Mouse (Mus musculus) heart, embryonic 14.5 days (tissue): Measurements from ENCODE around the gene Spib. TPM values are rescaled to one million over a fixed set of nuclear protein-coding genes. Genes with fewer than 3 reads are reported as not detected.

ENCODE experiments used
- ATAC-seq: fragments of 200-750 bp; cut with Nextera tagmentation; 2 replicates; pipeline ENCODE4 v1.8.0; 2017; ENCODE audit warnings: low read depth, moderate TSS enrichment; ENCODE audit not compliant: insufficient number of reproducible peaks, insufficient read depth, low FRiP score
- H3K27ac ChIP-seq, 2 experiments: fragments of 200-500 bp in 1 of 2; fragments of 300-500 bp in 1 of 2; sonication (generic) in 1 of 2; replicated peaks in 1 of 2; 2 replicates each; pipeline ENCODE4 v1.5.1; 2012 to 2014; ENCODE audit warnings: low read depth in 2 of 2, low read length in 2 of 2, control low read depth in 1 of 2, mild to moderate bottlenecking in 1 of 2, mixed read lengths in 1 of 2; ENCODE audit not compliant: control insufficient read depth in 1 of 2, insufficient read depth in 1 of 2
- H3K27me3 ChIP-seq: fragments of 300-500 bp; sonication (generic); 2 replicates; pipeline ENCODE4 v1.6.1; 2014; ENCODE audit warnings: mild to moderate bottlenecking, low read length, control low read depth; ENCODE audit not compliant: control insufficient read depth, insufficient read depth
- H3K36me3 ChIP-seq: fragments of 300-500 bp; sonication (generic); 2 replicates; pipeline ENCODE4 v1.6.1; 2014; ENCODE audit warnings: mild to moderate bottlenecking, control low read depth, low read length, mixed read lengths; ENCODE audit not compliant: control insufficient read depth, insufficient read depth
- H3K4me1 ChIP-seq, 2 experiments: fragments of 200-500 bp in 1 of 2; fragments of 300-500 bp in 1 of 2; sonication (generic) in 1 of 2; 2 replicates each; pipeline ENCODE4 v1.6.1; 2012 to 2014; ENCODE audit warnings: low read length in 2 of 2, control low read depth in 1 of 2, mixed read lengths in 1 of 2; ENCODE audit not compliant: control insufficient read depth in 2 of 2, insufficient read depth in 2 of 2
- H3K4me2 ChIP-seq: fragments of 300-500 bp; sonication (generic); 2 replicates; pipeline ENCODE4 v1.6.1; 2014; ENCODE audit warnings: mild to moderate bottlenecking, low read length
- H3K4me3 ChIP-seq, 2 experiments: fragments of 200-500 bp in 1 of 2; fragments of 300-500 bp in 1 of 2; sonication (generic) in 1 of 2; 2 replicates each; pipeline ENCODE4 v1.5.1; 2012 to 2014; ENCODE audit warnings: low read length in 2 of 2, mild to moderate bottlenecking in 2 of 2, control low read depth in 1 of 2, low read depth in 1 of 2, moderate library complexity in 1 of 2; ENCODE audit not compliant: control insufficient read depth in 1 of 2, insufficient read depth in 1 of 2
- H3K9ac ChIP-seq: fragments of 300-500 bp; sonication (generic); 2 replicates; pipeline ENCODE4 v1.6.1; 2014; ENCODE audit warnings: mild to moderate bottlenecking, low read length
- H3K9me3 ChIP-seq: fragments of 300-500 bp; sonication (generic); 2 replicates; pipeline ENCODE4 v1.6.1; 2016; ENCODE audit warnings: low read length, control low read depth; ENCODE audit not compliant: control insufficient read depth
- WGBS: fragments of 180-500 bp; shearing (Covaris S2); extraction: QIAGEN DNeasy Blood & Tissue Kit; methylation state at CpG from one replicate; pipeline ENCODE4 v1.1.7; 2014; 5-methylcytosine and 5-hydroxymethylcytosine counted together
- polyA plus RNA-seq: library from polyadenylated mRNA; unstranded; fragments of >200 nt; fragmentation: Nextera tagmentation; extraction: Ambion mirVana; gene quantifications from 2 replicates; pipeline ENCODE4 v1.2.1, GENCODE M21; 2014

Gene Spib
- polyA plus RNA-seq, 1 experiment from 2014 or later: not detected

GRCm38 (mm10) chr7:44523056-44523455, 8.8 kb downstream of the Spib start:
- no peak overlapping the region for H3K4me2 ChIP-seq
- 69% methylated on average over 2 of the region's 2 CpGs for WGBS

DNA sequence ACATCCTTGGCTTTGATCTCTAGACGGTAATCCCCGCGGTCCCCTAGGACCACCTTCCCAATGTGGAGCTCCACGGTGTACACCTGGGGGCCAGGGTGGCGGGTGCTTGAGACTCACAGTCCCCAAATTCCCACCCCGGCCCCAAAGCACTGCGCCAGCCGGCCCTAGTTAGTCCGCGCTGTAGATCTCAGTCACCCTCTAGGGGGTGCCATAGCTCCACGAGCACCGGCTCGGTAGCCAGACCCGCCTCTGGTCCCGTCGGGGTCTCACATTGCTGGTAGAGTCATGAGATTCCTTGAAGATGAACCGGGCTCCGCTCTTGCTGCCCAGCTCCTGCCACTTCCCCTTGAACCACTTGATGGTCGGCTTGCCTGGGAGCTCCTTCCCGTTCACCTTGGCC, 10.2 kb downstream of the Spib start:
- H3K9me3 ChIP-seq: no peaks in the 10 kb centered on the region
- no peak overlapping the region for H3K4me3 ChIP-seq
- peaks cover 56% of the 10 kb centered on the region for H3K27me3 ChIP-seq
- no peak; the same call in 1 of the 2 replicates for ATAC-seq
- H3K27ac ChIP-seq: no peak overlapping the region
- H3K36me3 ChIP-seq: no peaks in the 10 kb centered on the region
- peak overlapping the region; percentile 27; the same call in 1 of the 2 replicates for H3K9ac ChIP-seq
- WGBS: 2% methylated on average over 20 of the region's 20 CpGs
- H3K4me2 ChIP-seq: peak overlapping the region; percentile 34; the same call in 1 of the 2 replicates
- peaks cover 13 to 14% of the 10 kb centered on the region in 2 experiments for H3K4me1 ChIP-seq

More at GRCm38 (mm10) chr7:44523056-44523455, 8.8 kb downstream of the Spib start:
- Histone ChIP-seq H3K9ac (no peak overlapping the region), H3K9me3 (no peaks in the 10 kb centered on the region), H3K27ac (no peak overlapping the region), H3K4me3 (no peak overlapping the region), H3K27me3 (peaks cover 50% of the 10 kb centered on the region), H3K4me1 (peaks cover 15 to 17% of the 10 kb centered on the region in 2 experiments), H3K36me3 (no peaks in the 10 kb centered on the region)
- ATAC-seq: no peak

DNA sequence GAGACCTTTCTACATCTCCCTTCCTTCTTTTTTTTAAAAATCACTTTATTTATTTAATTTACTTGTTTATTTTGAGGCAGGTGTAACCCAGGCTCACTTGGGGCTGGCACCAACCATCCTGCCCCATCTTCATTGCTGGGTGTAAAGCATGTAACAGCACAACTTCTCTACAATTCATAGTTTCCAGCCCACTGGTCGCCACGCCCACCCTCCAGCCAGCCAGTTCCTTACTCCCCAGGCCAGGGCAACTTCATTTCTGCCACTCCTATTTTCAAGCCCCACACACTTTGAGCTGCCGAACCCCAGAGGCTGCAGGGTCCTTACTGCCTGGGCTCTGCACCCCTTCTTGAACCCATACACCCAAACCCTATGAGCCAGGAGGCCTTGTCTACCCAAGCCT, 10.9 kb downstream of the Spib start:
- ATAC-seq: no peak
- Histone ChIP-seq H3K27me3 (peaks cover 51% of the 10 kb centered on the region), H3K9me3 (no peaks in the 10 kb centered on the region), H3K36me3 (no peaks in the 10 kb centered on the region), H3K4me1 (peaks cover 13 to 14% of the 10 kb centered on the region in 2 experiments), H3K4me3 (no peak overlapping the region), H3K27ac (no peak overlapping the region), H3K9ac (no peak overlapping the region), H3K4me2 (no peak overlapping the region)
- 72% methylated on average over 3 of the region's 3 CpGs for WGBS

DNA sequence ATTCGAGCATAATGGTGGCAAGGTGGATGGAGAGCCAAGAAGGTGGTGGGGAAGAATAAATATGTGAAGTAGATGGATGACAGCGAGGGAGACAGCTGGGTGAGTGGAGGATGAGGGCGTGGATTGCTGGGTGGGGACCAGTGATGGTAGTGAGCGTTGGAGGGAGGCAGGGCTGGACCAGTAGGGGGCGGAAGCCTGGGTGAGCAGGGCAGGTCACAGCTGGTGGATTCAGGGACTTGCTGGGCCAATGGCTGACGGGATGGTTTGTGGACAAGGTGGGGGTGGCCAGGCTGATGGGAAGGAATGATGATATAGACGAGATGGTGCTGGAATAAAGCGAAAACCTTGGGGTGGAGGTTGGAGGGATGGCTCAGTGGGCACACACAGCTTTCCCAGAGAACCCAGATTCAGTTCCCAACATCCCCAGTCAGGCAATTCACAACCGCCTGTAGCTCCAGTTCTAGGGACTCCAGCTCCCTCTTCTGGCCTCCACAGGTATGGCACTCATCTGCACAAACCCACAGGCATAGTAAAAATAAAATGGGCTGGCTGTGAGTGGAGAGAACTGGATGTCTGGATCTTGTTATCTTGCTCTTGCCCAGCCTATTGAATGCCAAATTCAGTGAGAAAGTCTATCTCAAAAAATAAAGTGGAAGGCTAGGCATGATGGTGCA, 12.5 kb downstream of the Spib start:
- ATAC-seq: no peak

GRCm38 (mm10) chr7:44507491-44507890, 24.4 kb downstream of the Spib start:
- peaks cover 13% of the 10 kb centered on the region for H3K27me3 ChIP-seq
- no peaks in the 10 kb centered on the region for H3K36me3 ChIP-seq
- H3K4me2 ChIP-seq: no peak overlapping the region
- H3K27ac ChIP-seq: no peak overlapping the region
- H3K9ac ChIP-seq: no peak overlapping the region
- no peak overlapping the region for H3K4me3 ChIP-seq
- no peaks in the 10 kb centered on the region for H3K9me3 ChIP-seq
- no peak; the same call in 1 of the 2 replicates for ATAC-seq
- no peaks in the 10 kb centered on the region for H3K4me1 ChIP-seq

More for the DNA sequence above, 12.5 kb downstream of the Spib start:
- H3K36me3 ChIP-seq: no peaks in the 10 kb centered on the region
- no peak overlapping the region for H3K4me2 ChIP-seq
- H3K4me1 ChIP-seq: peaks cover 2 to 3% of the 10 kb centered on the region in 2 experiments; a peak in 2 of 4 replicates
- no peak overlapping the region for H3K27ac ChIP-seq
- H3K9ac ChIP-seq: no peak overlapping the region
- no peaks in the 10 kb centered on the region for H3K9me3 ChIP-seq
- H3K27me3 ChIP-seq: peaks cover 56% of the 10 kb centered on the region
- H3K4me3 ChIP-seq: no peak overlapping the region
- 66% methylated on average over 9 of the region's 9 CpGs for WGBS

- Histone ChIP-seq H3K27me3 (peaks cover 9% of the 10 kb centered on the region; the same call in 1 of the 2 replicates), H3K4me2 (no peak overlapping the region), H3K4me1 (no peaks in the 10 kb centered on the region), H3K36me3 (no peaks in the 10 kb centered on the region), H3K4me3 (no peak overlapping the region), H3K27ac (no peak overlapping the region), H3K9me3 (no peaks in the 10 kb centered on the region), H3K9ac (no peak overlapping the region)
- 32% methylated on average over 5 of the region's 5 CpGs for WGBS
- no peak for ATAC-seq
Observed at GRCm38 (mm10) chr7:44501563-44502115, 30.2 kb downstream of the Spib start.

DNA sequence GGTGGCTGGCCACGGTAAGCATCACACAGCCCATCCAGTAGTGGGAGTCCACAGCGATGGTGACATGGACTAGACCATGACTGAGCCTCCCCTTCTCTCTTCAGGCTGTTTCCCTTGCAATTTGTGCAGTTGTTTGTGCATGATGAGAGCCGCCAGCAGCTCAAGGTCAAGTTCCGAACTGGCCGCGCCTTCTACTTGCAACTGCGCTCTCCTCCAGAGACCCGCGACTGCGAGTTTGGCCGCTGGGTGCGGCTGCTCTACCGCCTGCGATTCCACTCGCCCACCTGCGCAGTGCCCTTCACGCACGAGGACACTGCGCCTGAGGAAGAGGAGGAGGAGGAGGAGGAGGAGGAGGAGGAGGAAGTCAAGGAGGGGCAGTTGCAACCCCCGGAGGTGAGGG, 31.8 kb downstream of the Spib start:
- H3K27me3 ChIP-seq: peaks cover 9% of the 10 kb centered on the region; the same call in 1 of the 2 replicates
- no peaks in the 10 kb centered on the region for H3K36me3 ChIP-seq
- H3K4me3 ChIP-seq: no peak overlapping the region
- no peak for ATAC-seq
- H3K4me1 ChIP-seq: peaks cover 6 to 8% of the 10 kb centered on the region in 2 experiments
- H3K9me3 ChIP-seq: no peaks in the 10 kb centered on the region
- no peak overlapping the region for H3K27ac ChIP-seq
- H3K4me2 ChIP-seq: no peak overlapping the region
- 38% methylated on average over 20 of the region's 20 CpGs for WGBS
- no peak overlapping the region for H3K9ac ChIP-seq
